Mouse (Mus musculus) neural tube, embryonic 11.5 days (tissue): Measurements from ENCODE around the gene Krtap13-1. TPM values are rescaled to one million over a fixed set of nuclear protein-coding genes. Genes with fewer than 3 reads are reported as not detected.

Experiments used
- polyA plus RNA-seq: library from polyadenylated mRNA; unstranded; fragments of >200 nt; fragmentation: Nextera tagmentation; extraction: Ambion mirVana; gene quantifications from 2 replicates; pipeline ENCODE4 v1.2.1, GENCODE M21; 2014

Gene Krtap13-1
- polyA plus RNA-seq, 1 experiment from 2014 or later: not detected

Other genes with a start within 250 kb of the Krtap13-1 start
- not detected in 2 replicates for gene Cldn17, start 221.9 kb upstream of the Krtap13-1 start, polyA plus RNA-seq
- 1.3 and 1.4 TPM in 2 replicates for gene Cldn8, start 165.7 kb upstream of the Krtap13-1 start, polyA plus RNA-seq
- gene Krtap24-1, start 116.6 kb upstream of the Krtap13-1 start, polyA plus RNA-seq: not detected in 2 replicates
- gene 2310079G19Rik, start 101.2 kb upstream of the Krtap13-1 start, polyA plus RNA-seq: not detected in 2 replicates
- not detected in 2 replicates for gene Krtap26-1, start 81.1 kb upstream of the Krtap13-1 start, polyA plus RNA-seq
- not detected in 2 replicates for gene Krtap27-1, start 57.2 kb upstream of the Krtap13-1 start, polyA plus RNA-seq
- not detected in 2 replicates for gene 2310061N02Rik, start 20.9 kb upstream of the Krtap13-1 start, polyA plus RNA-seq
- not detected in 2 replicates for gene Krtap13, start 22.8 kb downstream of the Krtap13-1 start, polyA plus RNA-seq
- not detected in 2 replicates for gene 2310034C09Rik, start 30.0 kb downstream of the Krtap13-1 start, polyA plus RNA-seq
- not detected in 2 replicates for gene 2310057N15Rik, start 45.3 kb downstream of the Krtap13-1 start, polyA plus RNA-seq
- gene Gm5965, start 49.0 kb downstream of the Krtap13-1 start, polyA plus RNA-seq: not detected in 2 replicates
- not detected in 2 replicates for gene Gm20741, start 83.4 kb downstream of the Krtap13-1 start, polyA plus RNA-seq
- gene Krtap15, start 91.4 kb downstream of the Krtap13-1 start, polyA plus RNA-seq: not detected in 2 replicates
- not detected in 2 replicates for gene Krtap14, start 97.3 kb downstream of the Krtap13-1 start, polyA plus RNA-seq
- not detected in 2 replicates for gene Krtap19-1, start 140.5 kb downstream of the Krtap13-1 start, polyA plus RNA-seq
- not detected in 2 replicates for gene Krtap19-2, start 145.4 kb downstream of the Krtap13-1 start, polyA plus RNA-seq
- gene Krtap19-3, start 149.2 kb downstream of the Krtap13-1 start, polyA plus RNA-seq: not detected in 2 replicates
- not detected in 2 replicates for gene Krtap19-4, start 156.2 kb downstream of the Krtap13-1 start, polyA plus RNA-seq
- gene Krtap19-5, start 167.6 kb downstream of the Krtap13-1 start, polyA plus RNA-seq: not detected in 2 replicates
- gene Krtap19-9b, start 203.4 kb downstream of the Krtap13-1 start, polyA plus RNA-seq: not detected in 2 replicates
- gene Krtap16-3, start 234.0 kb downstream of the Krtap13-1 start, polyA plus RNA-seq: not detected in 2 replicates